Mouse (Mus musculus) megakaryocyte, embryonic 14.5 days (primary cell): ENCODE measurements around the gene Gm11146. TPM values are rescaled to one million over a fixed set of nuclear protein-coding genes. Genes with fewer than 3 reads are reported as not detected.

ENCODE experiments used
- H3K27me3 ChIP-seq: replicated peaks from 2 replicates; pipeline ENCODE3; 2012; ENCODE audit warnings: inconsistent platforms
- H3K36me3 ChIP-seq: replicated peaks from 2 replicates; pipeline ENCODE3; 2012; ENCODE audit warnings: low read length, inconsistent platforms, mixed read lengths
- H3K4me1 ChIP-seq: 2 replicates; pipeline ENCODE4 v1.6.1; 2012; ENCODE audit warnings: inconsistent platforms
- H3K4me3 ChIP-seq: replicated peaks from 2 replicates; pipeline ENCODE3; 2012; ENCODE audit warnings: moderate library complexity, mild to moderate bottlenecking, inconsistent platforms
- H3K9me3 ChIP-seq: 2 replicates; pipeline ENCODE4 v1.6.1; 2012; ENCODE audit warnings: inconsistent platforms
- FLI1 ChIP-seq: IDR thresholded peaks from 2 replicates; pipeline ENCODE4 v1.6.1; 2012; ENCODE audit warnings: low read length, inconsistent platforms, mixed read lengths
- GATA1 ChIP-seq: IDR thresholded peaks from 3 replicates; pipeline ENCODE4 v1.6.1; 2012; ENCODE audit warnings: mixed read lengths, low read length, inconsistent platforms, borderline replicate concordance
- polyA plus RNA-seq: library from polyadenylated mRNA; stranded (reverse); fragments of >175 nt; gene quantifications from 2 replicates; pipeline ENCODE4 v1.2.3, GENCODE M21; 2012; ENCODE audit warnings: low replicate concordance; ENCODE audit not compliant: insufficient read depth

Gm11146 gene
- polyA plus RNA-seq, 1 experiment = not detected

DNA sequence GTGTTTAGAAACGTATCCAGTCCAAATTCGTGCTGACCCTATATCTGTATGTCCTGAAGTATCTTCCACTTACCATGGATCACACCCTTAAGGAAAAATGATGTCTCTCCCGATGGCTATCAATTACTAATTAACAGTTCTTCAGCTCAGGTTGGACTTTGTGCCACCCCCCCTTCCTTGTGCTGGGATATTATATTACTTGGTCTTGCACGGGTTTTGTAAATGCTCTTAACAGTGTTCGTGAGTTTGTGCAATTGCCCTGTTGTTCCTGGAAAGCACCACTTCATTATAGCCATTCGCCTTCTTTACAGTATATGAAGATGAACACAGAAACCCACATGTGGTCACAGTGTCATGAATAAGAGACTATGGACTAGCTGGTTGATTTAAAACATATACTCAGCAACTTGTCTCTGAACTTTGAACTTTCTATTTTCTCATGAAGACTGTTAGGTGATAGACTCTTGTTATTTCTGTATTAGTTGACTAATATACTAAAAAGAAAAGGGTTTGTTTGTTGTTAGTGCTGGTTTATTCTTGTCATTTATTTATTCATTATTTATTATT is 30.5 kb upstream of the Gm11146 start:
- no peaks in the 10 kb centered on the region for H3K36me3 ChIP-seq
- TF ChIP-seq FLI1 (no peak), GATA1 (no peak)

DNA sequence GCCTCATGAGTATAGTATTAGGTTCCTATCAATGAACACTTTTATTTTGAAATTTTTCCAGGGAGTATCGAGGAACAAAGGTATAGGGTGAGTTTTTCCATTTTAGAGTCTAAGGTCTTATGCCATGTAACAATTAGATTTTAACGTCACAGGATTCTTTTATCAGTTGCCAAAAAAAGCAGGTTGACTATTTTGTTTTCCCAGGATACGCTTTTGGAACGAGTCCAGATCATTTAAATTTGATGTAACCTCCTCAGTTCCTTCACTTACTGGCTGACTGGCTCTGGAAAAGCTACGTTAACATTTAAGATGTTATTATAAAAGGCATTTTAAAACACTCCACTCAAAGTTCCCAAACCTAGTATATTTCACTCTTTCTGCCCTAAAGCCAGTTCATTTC is 20.8 kb upstream of the Gm11146 start:
- Histone ChIP-seq H3K4me3 (no peak overlapping the region), H3K27me3 (no peaks in the 10 kb centered on the region), H3K36me3 (no peaks in the 10 kb centered on the region), H3K4me1 (no peaks in the 10 kb centered on the region), H3K9me3 (no peaks in the 10 kb centered on the region)
- TF ChIP-seq GATA1 (no peak), FLI1 (no peak)

More for the DNA sequence above, 30.5 kb upstream of the Gm11146 start:
- H3K4me3 ChIP-seq = no peak overlapping the region
- H3K27me3 ChIP-seq = no peaks in the 10 kb centered on the region
- H3K4me1 ChIP-seq = no peaks in the 10 kb centered on the region
- H3K9me3 ChIP-seq = no peaks in the 10 kb centered on the region

DNA sequence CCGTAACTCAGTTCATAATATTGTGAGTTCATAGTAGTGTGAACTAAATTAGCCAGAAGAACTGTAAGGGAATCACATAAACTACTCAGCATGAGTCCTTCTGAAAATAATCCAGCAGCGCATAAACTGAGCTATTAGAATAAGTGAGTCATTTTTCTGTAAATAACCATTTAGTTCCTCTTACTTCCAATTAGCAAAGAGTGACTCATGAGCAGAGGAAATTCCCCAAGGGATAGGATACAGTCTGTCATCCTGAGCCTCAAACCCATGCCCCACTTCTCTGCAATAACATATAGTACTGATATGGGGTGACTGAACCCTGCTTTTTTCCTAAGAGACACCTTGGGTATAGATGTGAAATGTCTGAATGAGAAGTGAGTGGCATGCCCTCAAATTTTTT is 687 bp upstream of the Gm11146 start:
- Histone ChIP-seq H3K4me3 (no peak overlapping the region), H3K27me3 (no peaks in the 10 kb centered on the region)
- no peak for TF ChIP-seq FLI1
- TF ChIP-seq GATA1 = no peak

DNA sequence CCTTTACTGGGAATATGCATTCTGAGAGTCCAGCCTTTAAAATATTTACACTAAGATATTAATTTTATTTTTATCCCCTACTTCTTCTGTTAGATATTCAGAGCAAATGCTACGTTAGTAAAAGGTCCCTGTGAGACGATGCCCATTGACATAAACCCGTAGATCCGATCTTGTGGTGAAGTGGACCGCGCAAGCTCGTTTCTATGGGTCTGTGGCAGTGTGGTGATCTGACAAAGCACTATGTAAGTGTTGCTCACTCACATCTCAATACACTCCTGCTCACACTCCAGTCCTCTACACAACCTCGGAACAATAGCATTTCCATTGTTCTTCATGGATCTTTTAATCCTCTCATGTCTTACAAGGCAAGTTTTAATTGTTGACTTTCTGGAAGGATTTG is 3.1 kb downstream of the Gm11146 start:
- H3K4me1 ChIP-seq = no peaks in the 10 kb centered on the region
- no peak overlapping the region for H3K4me3 ChIP-seq
- TF ChIP-seq GATA1 = no peak
- H3K27me3 ChIP-seq = no peaks in the 10 kb centered on the region
- H3K9me3 ChIP-seq = peaks cover 7% of the 10 kb centered on the region
- H3K36me3 ChIP-seq = no peaks in the 10 kb centered on the region

More for the DNA sequence above, 687 bp upstream of the Gm11146 start:
- Histone ChIP-seq H3K36me3 (no peaks in the 10 kb centered on the region), H3K9me3 (no peaks in the 10 kb centered on the region), H3K4me1 (no peaks in the 10 kb centered on the region)

DNA sequence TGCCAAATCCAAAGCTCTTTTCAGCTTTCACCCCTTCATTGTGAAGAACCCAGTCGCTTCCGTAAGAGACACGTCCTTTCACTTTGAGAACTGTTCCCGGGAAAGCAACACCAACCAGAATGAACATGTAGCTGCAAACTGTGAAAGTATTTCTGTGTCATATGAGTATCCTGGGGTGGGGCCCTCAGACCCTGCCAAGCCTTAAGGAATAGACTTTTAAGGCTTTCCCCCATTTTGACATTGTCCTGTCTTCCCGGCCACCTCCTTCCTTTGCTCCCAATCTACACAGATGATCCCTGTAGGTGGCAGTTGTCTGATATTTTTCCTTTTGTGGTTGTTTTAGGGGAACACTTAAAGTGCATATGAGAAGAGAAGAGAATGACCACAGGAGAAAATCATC is 5.3 kb downstream of the Gm11146 start:
- Histone ChIP-seq H3K36me3 (no peaks in the 10 kb centered on the region), H3K27me3 (no peaks in the 10 kb centered on the region)
- TF ChIP-seq GATA1 (no peak), FLI1 (no peak)

DNA sequence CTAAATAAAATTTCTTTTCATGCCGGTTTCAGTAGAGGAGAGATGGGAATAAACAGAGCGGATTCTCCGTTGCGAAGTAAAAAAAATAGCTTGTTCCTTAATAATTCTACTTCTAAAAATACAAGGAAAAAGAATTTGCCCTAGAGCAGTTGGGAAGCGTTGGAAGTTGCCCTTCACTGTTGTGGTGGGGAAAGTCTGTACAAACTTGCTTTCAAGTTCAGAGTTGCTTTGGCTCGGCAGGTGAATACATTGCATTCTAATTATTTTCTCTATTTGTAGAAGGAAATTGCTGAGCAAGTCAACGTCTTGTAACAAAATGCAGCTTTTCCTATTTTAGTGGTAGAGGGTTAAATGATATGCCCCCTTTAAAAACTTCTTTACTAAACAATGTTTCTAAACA is 6.2 kb downstream of the Gm11146 start:
- Histone ChIP-seq H3K9me3 (peaks cover 11% of the 10 kb centered on the region), H3K4me1 (no peaks in the 10 kb centered on the region), H3K27me3 (no peaks in the 10 kb centered on the region), H3K36me3 (no peaks in the 10 kb centered on the region), H3K4me3 (no peak overlapping the region)
- TF ChIP-seq FLI1 (no peak), GATA1 (no peak)

More for the DNA sequence above, 5.3 kb downstream of the Gm11146 start:
- no peak overlapping the region for H3K4me3 ChIP-seq
- H3K9me3 ChIP-seq = peaks cover 11% of the 10 kb centered on the region
- H3K4me1 ChIP-seq = no peaks in the 10 kb centered on the region

DNA sequence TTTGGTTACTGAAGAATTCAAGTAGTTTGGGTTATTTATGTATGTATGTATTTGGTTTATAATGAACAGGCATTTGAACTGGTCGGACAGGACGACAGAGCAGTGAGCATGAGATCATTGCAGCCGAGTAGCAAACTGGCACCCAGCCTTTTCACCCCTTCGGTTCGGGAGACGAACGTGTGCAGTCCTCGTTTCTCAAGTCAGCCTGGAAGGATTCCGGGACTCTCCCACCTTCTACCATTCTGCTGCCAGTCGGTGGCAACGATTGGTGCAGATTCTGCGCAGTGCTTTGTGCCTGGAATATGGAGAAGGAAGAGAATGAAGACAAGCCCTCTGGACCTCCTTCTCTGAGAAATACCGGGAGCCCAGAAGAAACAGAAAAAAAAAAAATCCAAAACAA is 7.3 kb downstream of the Gm11146 start:
- no peak overlapping the region for H3K4me3 ChIP-seq
- H3K9me3 ChIP-seq = peaks cover 11% of the 10 kb centered on the region
- no peaks in the 10 kb centered on the region for H3K27me3 ChIP-seq
- no peaks in the 10 kb centered on the region for H3K4me1 ChIP-seq
- TF ChIP-seq FLI1 (no peak), GATA1 (no peak)
- H3K36me3 ChIP-seq = no peaks in the 10 kb centered on the region

DNA sequence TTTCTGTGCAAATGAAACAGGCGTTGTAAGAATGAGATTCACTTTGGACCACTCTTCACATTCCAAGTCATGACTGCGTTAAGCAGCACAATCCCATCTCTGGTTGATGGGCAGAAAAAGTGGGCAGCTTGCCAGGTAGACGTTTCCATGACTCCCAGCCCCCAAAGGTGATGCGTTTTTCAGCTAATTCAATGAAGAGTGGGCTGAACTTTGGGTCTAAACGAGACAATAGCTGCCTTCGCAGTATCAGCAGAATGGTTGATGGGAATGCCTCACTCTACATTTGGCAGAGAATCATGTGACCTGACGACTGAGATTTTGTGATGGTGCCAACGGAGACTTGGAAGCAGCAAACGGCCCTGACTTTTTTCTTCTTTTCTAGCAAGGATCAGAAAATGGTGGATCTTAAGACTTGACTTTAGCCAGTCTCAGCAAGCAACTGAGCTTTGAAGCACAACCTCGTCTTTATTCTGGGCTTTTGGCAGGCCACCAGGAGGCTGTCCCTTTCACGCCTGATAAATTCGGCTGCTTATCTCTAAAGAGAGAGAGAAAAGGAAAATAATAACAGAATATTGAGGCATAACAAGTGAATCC is 8.0 kb downstream of the Gm11146 start:
- H3K4me3 ChIP-seq = no peak overlapping the region
- TF ChIP-seq FLI1 (no peak), GATA1 (no peak)
- no peaks in the 10 kb centered on the region for H3K4me1 ChIP-seq
- H3K9me3 ChIP-seq = peaks cover 11% of the 10 kb centered on the region
- no peaks in the 10 kb centered on the region for H3K27me3 ChIP-seq
- H3K36me3 ChIP-seq = no peaks in the 10 kb centered on the region

DNA sequence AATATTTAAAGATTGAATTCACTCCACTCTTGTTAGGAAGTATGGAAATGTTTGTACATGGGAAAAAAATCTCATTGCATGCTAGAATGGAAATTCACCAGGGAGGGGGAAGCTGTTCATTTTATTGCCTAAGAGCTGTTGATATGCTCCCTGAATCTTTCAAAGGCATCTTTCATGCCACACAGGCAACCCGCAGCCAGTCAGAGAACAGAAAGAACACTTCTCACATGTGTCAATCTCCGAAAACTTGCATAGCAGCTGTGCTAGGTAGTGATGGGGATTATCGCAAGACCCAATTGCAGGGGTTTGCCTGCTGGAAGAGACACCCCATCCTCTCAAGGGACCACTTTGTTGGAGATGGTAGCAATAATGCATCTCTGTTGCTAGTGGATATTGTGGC is 8.9 kb downstream of the Gm11146 start:
- no peak for TF ChIP-seq FLI1
- TF ChIP-seq GATA1 = no peak
- no peak overlapping the region for H3K4me3 ChIP-seq
- no peaks in the 10 kb centered on the region for H3K4me1 ChIP-seq
- H3K36me3 ChIP-seq = no peaks in the 10 kb centered on the region
- H3K27me3 ChIP-seq = no peaks in the 10 kb centered on the region
- peaks cover 11% of the 10 kb centered on the region for H3K9me3 ChIP-seq

DNA sequence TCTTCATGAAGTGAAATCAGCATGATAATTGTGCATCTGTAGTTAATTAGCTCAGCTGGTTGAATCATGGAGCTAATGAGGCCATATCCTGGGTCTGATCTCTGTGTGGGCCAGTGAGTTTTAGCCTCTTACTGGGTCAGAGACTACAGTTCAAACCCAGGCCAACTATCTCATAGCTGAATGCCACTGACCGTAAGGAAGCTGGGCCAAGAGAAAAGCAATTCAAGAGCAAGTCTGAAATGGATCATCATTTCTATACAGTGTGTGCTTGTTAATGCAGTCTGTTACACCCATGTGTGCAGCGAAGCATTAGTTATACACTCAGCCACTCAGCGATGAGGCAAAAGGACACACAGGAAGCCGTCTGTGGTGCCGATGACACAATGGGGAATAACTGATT is 28.9 kb downstream of the Gm11146 start:
- TF ChIP-seq FLI1 = no peak
- TF ChIP-seq GATA1 = no peak
- Histone ChIP-seq H3K36me3 (no peaks in the 10 kb centered on the region), H3K27me3 (no peaks in the 10 kb centered on the region), H3K4me1 (no peaks in the 10 kb centered on the region), H3K4me3 (no peak overlapping the region), H3K9me3 (no peaks in the 10 kb centered on the region)
